Mouse (Mus musculus) heart, embryonic 16.5 days (tissue): ENCODE results near the gene Epha7. TPM values are rescaled to one million over a fixed set of nuclear protein-coding genes. Genes with fewer than 3 reads are reported as not detected.

Experiments used
- ATAC-seq: fragments of 200-750 bp; cut with Nextera tagmentation; replicated peaks from 2 replicates; pipeline ENCODE4 v1.8.0; 2017; ENCODE audit warnings: moderate number of reproducible peaks; ENCODE audit not compliant: insufficient read depth, low FRiP score; ENCODE audit errors: extremely low read depth
- H3K27ac ChIP-seq: fragments of 300-500 bp; sonication (generic); 2 replicates; pipeline ENCODE4 v1.5.1; 2014; ENCODE audit warnings: mild to moderate bottlenecking, low read length, control low read depth, moderate library complexity
- H3K27me3 ChIP-seq: fragments of 300-500 bp; sonication (generic); 2 replicates; pipeline ENCODE4 v1.6.1; 2014; ENCODE audit warnings: low read length, mixed read lengths; ENCODE audit not compliant: control insufficient read depth, insufficient read depth
- H3K36me3 ChIP-seq: fragments of 300-500 bp; sonication (generic); 2 replicates; pipeline ENCODE4 v1.6.1; 2014; ENCODE audit not compliant: control insufficient read depth, insufficient read depth
- H3K4me1 ChIP-seq: fragments of 300-500 bp; sonication (generic); 2 replicates; pipeline ENCODE4 v1.6.1; 2014; ENCODE audit warnings: low read length, mixed read lengths; ENCODE audit not compliant: control insufficient read depth, insufficient read depth
- H3K4me2 ChIP-seq: fragments of 300-500 bp; sonication (generic); 2 replicates; pipeline ENCODE4 v1.6.1; 2014; ENCODE audit warnings: low read depth, mild to moderate bottlenecking, control low read depth, low read length
- H3K4me3 ChIP-seq: fragments of 300-500 bp; sonication (generic); 2 replicates; pipeline ENCODE4 v1.5.1; 2014; ENCODE audit warnings: mild to moderate bottlenecking, control low read depth, low read length
- H3K9ac ChIP-seq: fragments of 300-500 bp; sonication (generic); 2 replicates; pipeline ENCODE4 v1.6.1; 2014; ENCODE audit warnings: low read length, control low read depth
- H3K9me3 ChIP-seq: fragments of 300-500 bp; sonication (generic); replicated peaks from 2 replicates; pipeline ENCODE4 v1.6.1; 2016; ENCODE audit warnings: low read length; ENCODE audit not compliant: control insufficient read depth
- WGBS: fragments of 180-500 bp; shearing (Covaris S2); extraction: QIAGEN DNeasy Blood & Tissue Kit; methylation state at CpG from one replicate; pipeline ENCODE4 v1.1.7; 2014; 5-methylcytosine and 5-hydroxymethylcytosine counted together
- polyA plus RNA-seq: library from polyadenylated mRNA; unstranded; fragments of >200 nt; fragmentation: Nextera tagmentation; extraction: Ambion mirVana; gene quantifications from 2 replicates; pipeline ENCODE4 v1.2.1, GENCODE M21; 2015

The Epha7 gene
- polyA plus RNA-seq, 1 experiment from 2014 or later, result 25.5 TPM

DNA sequence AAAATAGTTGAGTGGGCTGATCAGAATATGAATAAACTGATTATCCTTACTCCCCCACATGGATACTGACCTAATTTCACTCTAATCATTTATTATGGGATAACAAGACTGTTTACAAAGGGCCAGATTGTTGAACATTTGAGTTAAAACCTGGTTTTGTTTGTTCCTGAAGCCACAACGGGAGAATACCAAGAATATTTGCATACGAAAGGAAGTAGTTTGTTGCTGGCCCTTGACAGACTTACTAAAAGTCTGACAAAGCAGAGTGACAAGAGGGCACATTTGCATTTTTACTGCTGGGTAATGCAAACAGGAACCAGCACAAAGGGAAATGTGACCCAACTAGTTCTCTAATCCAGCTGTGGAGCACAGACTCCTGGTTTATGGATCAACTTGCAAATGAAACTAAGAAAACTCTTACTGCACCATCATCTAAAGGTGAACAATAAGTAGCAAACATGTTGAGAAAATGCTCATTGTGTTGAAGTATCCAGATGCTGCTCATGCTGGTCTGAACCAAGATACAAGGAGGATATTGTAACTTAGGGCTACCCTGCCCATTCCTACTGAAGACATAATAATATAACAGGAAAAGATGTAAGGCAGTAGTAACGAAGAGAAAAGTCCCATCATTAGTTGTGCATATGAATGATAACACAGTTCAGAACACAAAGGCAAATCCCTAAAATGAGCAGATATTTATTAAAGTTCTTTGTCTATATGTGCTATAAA lies 154.8 kb downstream of the Epha7 start:
- 65% methylated on average over 3 of the region's 3 CpGs for WGBS
- no peak overlapping the region for H3K9ac ChIP-seq
- no peaks in the 10 kb centered on the region for H3K27me3 ChIP-seq
- peaks cover 5% of the 10 kb centered on the region; the same call in 1 of the 2 replicates for H3K36me3 ChIP-seq
- no peaks in the 10 kb centered on the region for H3K9me3 ChIP-seq
- H3K4me1 ChIP-seq, result no peaks in the 10 kb centered on the region
- no peak for ATAC-seq
- no peak overlapping the region for H3K27ac ChIP-seq
- H3K4me3 ChIP-seq, result no peak overlapping the region
- H3K4me2 ChIP-seq, result no peak overlapping the region

- ATAC-seq, result no peak
- Histone ChIP-seq H3K27me3 (no peaks in the 10 kb centered on the region), H3K4me1 (no peaks in the 10 kb centered on the region), H3K27ac (no peak overlapping the region), H3K4me2 (no peak overlapping the region), H3K9ac (no peak overlapping the region), H3K9me3 (no peaks in the 10 kb centered on the region), H3K4me3 (no peak overlapping the region), H3K36me3 (no peaks in the 10 kb centered on the region)
- WGBS, result 52% methylated on average over 3 of the region's 3 CpGs
Observed at GRCm38 (mm10) chr4:28998462-28999286, 185.7 kb downstream of the Epha7 start.

GRCm38 (mm10) chr4:28999287-28999595 lies 186.3 kb downstream of the Epha7 start:
- Histone ChIP-seq H3K9me3 (no peaks in the 10 kb centered on the region), H3K4me3 (no peak overlapping the region), H3K9ac (no peak overlapping the region), H3K27me3 (no peaks in the 10 kb centered on the region), H3K4me2 (no peak overlapping the region), H3K4me1 (no peaks in the 10 kb centered on the region), H3K27ac (no peak overlapping the region), H3K36me3 (no peaks in the 10 kb centered on the region)
- WGBS, result 54% methylated on average over 2 of the region's 2 CpGs
- no peak for ATAC-seq

DNA sequence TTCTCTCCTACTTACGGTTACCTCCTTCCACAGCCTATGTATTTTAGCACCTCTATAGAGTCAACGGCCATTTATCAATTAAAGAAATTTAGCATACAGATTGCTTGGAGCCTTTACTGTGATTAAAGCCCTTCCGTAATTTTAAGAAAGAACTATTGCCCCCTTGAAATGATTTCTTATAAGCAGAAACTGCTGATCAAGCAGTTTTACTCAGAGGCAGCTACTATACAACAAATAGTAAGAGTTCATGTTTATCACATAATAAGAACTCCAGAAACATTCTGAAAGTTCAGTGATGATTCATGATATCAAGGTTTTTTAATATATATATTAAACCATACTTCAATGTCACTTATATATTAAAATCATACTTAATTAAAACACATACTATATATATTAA lies 197.4 kb downstream of the Epha7 start:
- Histone ChIP-seq H3K36me3 (no peaks in the 10 kb centered on the region), H3K4me3 (no peak overlapping the region), H3K4me2 (no peak overlapping the region), H3K9me3 (no peaks in the 10 kb centered on the region), H3K27ac (no peak overlapping the region), H3K4me1 (no peaks in the 10 kb centered on the region), H3K27me3 (no peaks in the 10 kb centered on the region), H3K9ac (no peak overlapping the region)
- 88% methylated on average over 3 of the region's 3 CpGs for WGBS
- ATAC-seq, result no peak
